Mouse (Mus musculus) frontal cortex, postnatal 10 days (tissue): ENCODE results near the gene Cyb5r2.

Experiments used
- DNase-seq, 2 experiments: peaks; one replicate each; pipeline ENCODE4 v3.0.0; 2022; ENCODE audit warnings: low spot score in 2 of 2, mixed read lengths in 1 of 2

Gene Cyb5r2

GRCm38 (mm10) chr7:107757308-107758151, at the start of gene Cyb5r2:
TSS of gene Cyb5r2 (minus strand) at chr7:107758032.
- DNase-seq = no peak

- no peak for DNase-seq
Measured at GRCm38 (mm10) chr7:107802138-107802537, 44.3 kb upstream of the Cyb5r2 start.

GRCm38 (mm10) chr7:107801108-107801507, 43.3 kb upstream of the Cyb5r2 start, which contains the start of gene Ovch2:
TSS of gene Ovch2 (minus strand) at chr7:107801208.
- DNase-seq = no peak

GRCm38 (mm10) chr7:107796500-107796899, 38.7 kb upstream of the Cyb5r2 start:
- no peak for DNase-seq

- DNase-seq = no peak
Measured at GRCm38 (mm10) chr7:107787977-107788620, 30.3 kb upstream of the Cyb5r2 start.

- no peak for DNase-seq
Measured at GRCm38 (mm10) chr7:107779611-107780010, 21.8 kb upstream of the Cyb5r2 start.

- no peak for DNase-seq
Measured at GRCm38 (mm10) chr7:107778216-107778615, 20.4 kb upstream of the Cyb5r2 start.

- no peak for DNase-seq
Measured at GRCm38 (mm10) chr7:107770812-107771211, 13.0 kb upstream of the Cyb5r2 start.

- DNase-seq = no peak
Measured at GRCm38 (mm10) chr7:107756748-107757147, 1.1 kb downstream of the Cyb5r2 start.

GRCm38 (mm10) chr7:107755905-107756304, 1.9 kb downstream of the Cyb5r2 start:
- no peak for DNase-seq

GRCm38 (mm10) chr7:107752031-107752520, 5.8 kb downstream of the Cyb5r2 start:
- no peak for DNase-seq

GRCm38 (mm10) chr7:107749721-107750120, 8.1 kb downstream of the Cyb5r2 start:
- no peak for DNase-seq

GRCm38 (mm10) chr7:107749270-107749669, 8.6 kb downstream of the Cyb5r2 start:
- DNase-seq = peak in 1 of 2 experiments; percentile 21

GRCm38 (mm10) chr7:107747954-107748353, 9.9 kb downstream of the Cyb5r2 start:
- DNase-seq = peak in 1 of 2 experiments; percentile 25

- no peak for DNase-seq
Measured at GRCm38 (mm10) chr7:107747476-107747875, 10.4 kb downstream of the Cyb5r2 start.

- DNase-seq = no peak
Measured at GRCm38 (mm10) chr7:107746036-107746435, 11.8 kb downstream of the Cyb5r2 start.

GRCm38 (mm10) chr7:107745111-107745510, 12.7 kb downstream of the Cyb5r2 start:
- DNase-seq = no peak

GRCm38 (mm10) chr7:107744454-107744853, 13.4 kb downstream of the Cyb5r2 start:
- DNase-seq = no peak

GRCm38 (mm10) chr7:107742963-107743465, 14.8 kb downstream of the Cyb5r2 start:
- DNase-seq = no peak

GRCm38 (mm10) chr7:107738726-107739125, 19.1 kb downstream of the Cyb5r2 start:
- peak in 1 of 2 experiments; percentile 31 for DNase-seq

- no peak for DNase-seq
Measured at GRCm38 (mm10) chr7:107733162-107733561, 24.7 kb downstream of the Cyb5r2 start.

GRCm38 (mm10) chr7:107730587-107730986, 27.2 kb downstream of the Cyb5r2 start:
- DNase-seq = no peak
